Mouse (Mus musculus) liver, embryonic 12.5 days (tissue): ENCODE measurements around the gene Ado. TPM values are rescaled to one million over a fixed set of nuclear protein-coding genes. Genes with fewer than 3 reads are reported as not detected.

Experiments
- ATAC-seq: fragments of 200-750 bp; cut with Nextera tagmentation; 2 replicates; pipeline ENCODE4 v1.8.0; 2017; ENCODE audit warnings: moderate number of reproducible peaks, mild to moderate bottlenecking, moderate library complexity
- H3K27ac ChIP-seq: fragments of 300-500 bp; sonication (generic); 2 replicates; pipeline ENCODE4 v1.5.1; 2016; ENCODE audit warnings: mild to moderate bottlenecking
- H3K27me3 ChIP-seq: fragments of 300-500 bp; sonication (generic); replicated peaks from 2 replicates; pipeline ENCODE4 v1.6.1; 2016; ENCODE audit warnings: mild to moderate bottlenecking, moderate library complexity
- H3K36me3 ChIP-seq: fragments of 300-500 bp; sonication (generic); 2 replicates; pipeline ENCODE4 v1.6.1; 2016; ENCODE audit warnings: mild to moderate bottlenecking, moderate library complexity
- H3K4me1 ChIP-seq: fragments of 300-500 bp; sonication (generic); 2 replicates; pipeline ENCODE4 v1.6.1; 2016
- H3K4me2 ChIP-seq: fragments of 300-500 bp; sonication (generic); 2 replicates; pipeline ENCODE4 v1.6.1; 2016; ENCODE audit warnings: mild to moderate bottlenecking, moderate library complexity
- H3K4me3 ChIP-seq: fragments of 300-500 bp; sonication (generic); 2 replicates; pipeline ENCODE4 v1.5.1; 2016; ENCODE audit warnings: mild to moderate bottlenecking, moderate library complexity
- H3K9ac ChIP-seq: fragments of 300-500 bp; sonication (generic); 2 replicates; pipeline ENCODE4 v1.6.1; 2016; ENCODE audit warnings: mild to moderate bottlenecking, moderate library complexity
- H3K9me3 ChIP-seq: fragments of 300-500 bp; sonication (generic); replicated peaks from 2 replicates; pipeline ENCODE4 v1.6.1; 2016; ENCODE audit warnings: mild to moderate bottlenecking, moderate library complexity
- WGBS: fragments of 180-500 bp; shearing (Covaris S2); methylation state at CpG from one replicate; pipeline ENCODE4 v1.1.7; 2016; ENCODE audit not compliant: insufficient replicate concordance; 5-methylcytosine and 5-hydroxymethylcytosine counted together
- polyA plus RNA-seq: library from polyadenylated mRNA; unstranded; fragments of >200 nt; fragmentation: Nextera tagmentation; extraction: Ambion mirVana; gene quantifications from 2 replicates; pipeline ENCODE4 v1.2.1, GENCODE M21; 2016

Gene Ado
- polyA plus RNA-seq: 26.0 and 27.2 TPM in 2 replicates

- Histone ChIP-seq H3K4me1 (peaks cover 35% of the 10 kb centered on the region), H3K9ac (peak within 1 kb of the TSS; percentile 95), H3K36me3 (peaks cover 19% of the 10 kb centered on the region), H3K4me3 (peak within 1 kb of the TSS; percentile 98), H3K4me2 (peak within 1 kb of the TSS; percentile 98), H3K27me3 (no peaks in the 10 kb centered on the region), H3K27ac (peak within 1 kb of the TSS; percentile 90), H3K9me3 (no peaks in the 10 kb centered on the region)
- peak; percentile 91 for ATAC-seq
- WGBS: under 1% methylated on average over 71 of the region's 79 CpGs
Observed at GRCm38 (mm10) chr10:67548877-67549731, at the start of gene Ado. Gene Ado, minus strand, starts transcription at chr10:67548955.

GRCm38 (mm10) chr10:67595278-67595677, 46.5 kb upstream of the Ado start:
- Histone ChIP-seq H3K9ac (no peak overlapping the region), H3K36me3 (no peaks in the 10 kb centered on the region), H3K27ac (no peak overlapping the region), H3K4me3 (no peak overlapping the region), H3K4me1 (no peaks in the 10 kb centered on the region), H3K4me2 (no peak overlapping the region), H3K27me3 (no peaks in the 10 kb centered on the region), H3K9me3 (no peaks in the 10 kb centered on the region)
- ATAC-seq: no peak
- 56% methylated on average over 3 of the region's 3 CpGs for WGBS

GRCm38 (mm10) chr10:67585873-67586610, 37.3 kb upstream of the Ado start:
- Histone ChIP-seq H3K27ac (no peak overlapping the region), H3K4me2 (no peak overlapping the region), H3K4me3 (no peak overlapping the region), H3K9me3 (no peaks in the 10 kb centered on the region), H3K27me3 (no peaks in the 10 kb centered on the region), H3K36me3 (no peaks in the 10 kb centered on the region), H3K9ac (no peak overlapping the region), H3K4me1 (no peaks in the 10 kb centered on the region)
- WGBS: 56% methylated on average over 18 of the region's 18 CpGs
- no peak for ATAC-seq

GRCm38 (mm10) chr10:67581698-67582285, 33.0 kb upstream of the Ado start:
- Histone ChIP-seq H3K4me1 (no peaks in the 10 kb centered on the region), H3K36me3 (no peaks in the 10 kb centered on the region), H3K4me3 (no peak overlapping the region), H3K27ac (no peak overlapping the region), H3K27me3 (no peaks in the 10 kb centered on the region), H3K4me2 (no peak overlapping the region), H3K9me3 (no peaks in the 10 kb centered on the region), H3K9ac (no peak overlapping the region)
- WGBS: 37% methylated on average over 12 of the region's 12 CpGs
- no peak for ATAC-seq

- Histone ChIP-seq H3K4me2 (no peak overlapping the region), H3K9me3 (no peaks in the 10 kb centered on the region), H3K27ac (no peak overlapping the region), H3K9ac (no peak overlapping the region), H3K36me3 (no peaks in the 10 kb centered on the region), H3K4me1 (no peaks in the 10 kb centered on the region), H3K4me3 (no peak overlapping the region), H3K27me3 (no peaks in the 10 kb centered on the region)
- 75% methylated on average over 4 of the region's 4 CpGs for WGBS
- no peak for ATAC-seq
Observed at GRCm38 (mm10) chr10:67579830-67580229, 31.1 kb upstream of the Ado start.

- H3K9me3 ChIP-seq: no peaks in the 10 kb centered on the region
- no peak overlapping the region for H3K9ac ChIP-seq
- H3K27ac ChIP-seq: no peak overlapping the region
- 78% methylated on average over 8 of the region's 8 CpGs for WGBS
- no peak overlapping the region for H3K4me3 ChIP-seq
- ATAC-seq: no peak
- H3K4me2 ChIP-seq: no peak overlapping the region
- no peaks in the 10 kb centered on the region for H3K36me3 ChIP-seq
- H3K27me3 ChIP-seq: no peaks in the 10 kb centered on the region
- H3K4me1 ChIP-seq: no peaks in the 10 kb centered on the region
Observed at GRCm38 (mm10) chr10:67573310-67573709, 24.6 kb upstream of the Ado start.

- ATAC-seq: no peak
- H3K9ac ChIP-seq: no peak overlapping the region
- H3K9me3 ChIP-seq: no peaks in the 10 kb centered on the region
- H3K4me3 ChIP-seq: no peak overlapping the region
- no peaks in the 10 kb centered on the region for H3K4me1 ChIP-seq
- no peak overlapping the region for H3K27ac ChIP-seq
- H3K4me2 ChIP-seq: no peak overlapping the region
- H3K27me3 ChIP-seq: no peaks in the 10 kb centered on the region
- whole genome bisulfite sequencing: 50% methylated on average over 14 of the region's 14 CpGs
- H3K36me3 ChIP-seq: no peaks in the 10 kb centered on the region
Observed at GRCm38 (mm10) chr10:67571443-67571842, 22.7 kb upstream of the Ado start.

GRCm38 (mm10) chr10:67569539-67569938, 20.8 kb upstream of the Ado start:
- Histone ChIP-seq H3K36me3 (no peaks in the 10 kb centered on the region), H3K4me1 (no peaks in the 10 kb centered on the region), H3K4me2 (no peak overlapping the region), H3K9ac (no peak overlapping the region), H3K9me3 (no peaks in the 10 kb centered on the region), H3K27me3 (no peaks in the 10 kb centered on the region), H3K27ac (no peak overlapping the region), H3K4me3 (no peak overlapping the region)
- WGBS: 33% methylated on average over 7 of the region's 7 CpGs
- no peak for ATAC-seq

- H3K9ac ChIP-seq: no peak overlapping the region
- H3K27ac ChIP-seq: no peak overlapping the region
- no peaks in the 10 kb centered on the region for H3K9me3 ChIP-seq
- WGBS: 58% methylated on average over 8 of the region's 8 CpGs
- no peaks in the 10 kb centered on the region for H3K27me3 ChIP-seq
- ATAC-seq: no peak
- H3K4me3 ChIP-seq: no peak overlapping the region
- no peaks in the 10 kb centered on the region for H3K36me3 ChIP-seq
- H3K4me2 ChIP-seq: no peak overlapping the region
- no peaks in the 10 kb centered on the region for H3K4me1 ChIP-seq
Observed at GRCm38 (mm10) chr10:67566104-67566503, 17.3 kb upstream of the Ado start.

- H3K36me3 ChIP-seq: no peaks in the 10 kb centered on the region
- no peaks in the 10 kb centered on the region for H3K27me3 ChIP-seq
- H3K4me2 ChIP-seq: no peak overlapping the region
- H3K27ac ChIP-seq: no peak overlapping the region
- no peaks in the 10 kb centered on the region for H3K9me3 ChIP-seq
- no peak overlapping the region for H3K4me3 ChIP-seq
- H3K4me1 ChIP-seq: no peaks in the 10 kb centered on the region
- no peak for ATAC-seq
- 74% methylated on average over 7 of the region's 7 CpGs for WGBS
- no peak overlapping the region for H3K9ac ChIP-seq
Observed at GRCm38 (mm10) chr10:67564509-67564908, 15.8 kb upstream of the Ado start.

GRCm38 (mm10) chr10:67561185-67561584, 12.4 kb upstream of the Ado start:
- no peaks in the 10 kb centered on the region for H3K27me3 ChIP-seq
- no peaks in the 10 kb centered on the region for H3K36me3 ChIP-seq
- no peak overlapping the region for H3K4me2 ChIP-seq
- H3K9me3 ChIP-seq: 0 out of 2 replicates have a peak, but pooled peaks cover 4% of the 10 kb centered on the region
- H3K9ac ChIP-seq: no peak overlapping the region
- no peak overlapping the region for H3K4me3 ChIP-seq
- ATAC-seq: no peak
- 47% methylated on average over 1 of the region's 1 CpGs for WGBS
- H3K27ac ChIP-seq: no peak overlapping the region
- H3K4me1 ChIP-seq: no peaks in the 10 kb centered on the region
